8 mouse cellular contexts compared by ENCODE assay signal in genomic region chr10:18835684-18836479, GRCm38 (mm10). TPM values are rescaled to one million over a fixed set of nuclear protein-coding genes. Genes with fewer than 3 reads are reported as not detected.
DNase-seq lines count a peak whose midpoint lies in the region; ATAC-seq and TF ChIP-seq lines count a peak whose summit lies in the region.

No protein-coding gene starts in this region.

- no peak overlapping the region for H3K4me2 ChIP-seq in midbrain, embryonic 13.5 days (replicated peaks)

- no peaks in the 10 kb centered on the region for H3K4me1 ChIP-seq in cerebellum, adult 2 months (ENCODE audit: control insufficient read depth, insufficient read depth, low read length)
- H3K4me1 ChIP-seq in midbrain, embryonic 13.5 days (replicated peaks), result no peaks in the 10 kb centered on the region
- H3K4me1 ChIP-seq in midbrain, embryonic 10.5 days, result no peaks in the 10 kb centered on the region

- H3K4me3 ChIP-seq in cerebellum, adult 2 months (replicated peaks; ENCODE audit: insufficient read depth, low read depth, low read length), result no peak overlapping the region
- H3K4me3 ChIP-seq in midbrain, embryonic 13.5 days (replicated peaks), result no peak overlapping the region
- H3K4me3 ChIP-seq in midbrain, embryonic 10.5 days, result no peak overlapping the region

- TF ChIP-seq POLR2A in cerebellum, adult 2 months (IDR thresholded peaks at IDR 0.05; ENCODE audit: borderline replicate concordance, insufficient read depth, low read length), result no peak

- no peaks in the 10 kb centered on the region for H3K27me3 ChIP-seq in cerebellum, adult 2 months (ENCODE audit: control insufficient read depth, insufficient read depth, low read length)
- no peaks in the 10 kb centered on the region for H3K27me3 ChIP-seq in midbrain, embryonic 13.5 days
- no peaks in the 10 kb centered on the region for H3K27me3 ChIP-seq in midbrain, embryonic 10.5 days (ENCODE audit: low read depth, poor library complexity, severe bottlenecking)

- H3K9me3 ChIP-seq in midbrain, embryonic 13.5 days, result no peaks in the 10 kb centered on the region
- H3K9me3 ChIP-seq in midbrain, embryonic 10.5 days (replicated peaks), result no peaks in the 10 kb centered on the region

- no peak overlapping the region for H3K27ac ChIP-seq in cerebellum, adult 2 months (ENCODE audit: insufficient read depth, low read length)
- H3K27ac ChIP-seq in midbrain, embryonic 13.5 days, result no peak overlapping the region
- no peak overlapping the region for H3K27ac ChIP-seq in midbrain, embryonic 10.5 days (replicated peaks)

- intact Hi-C loops in heart, postnatal 36 days (cut with DNase I), result loop anchor here (1.0 kb wide), 1 partner anchor 68 kb away; no protein-coding TSS in a partner anchor

- 60% methylated on average over 6 of the region's 6 CpGs for WGBS in cerebellum, adult 2 months
- WGBS in midbrain, embryonic 13.5 days, result 46% methylated on average over 5 of the region's 6 CpGs
- whole genome bisulfite sequencing in midbrain, embryonic 10.5 days, result 47% methylated on average over 6 of the region's 6 CpGs

- peak; percentile 60; the same call in 1 of the 2 replicates for ATAC-seq in midbrain, embryonic 13.5 days

- H3K36me3 ChIP-seq in midbrain, embryonic 13.5 days, result no peaks in the 10 kb centered on the region
- H3K36me3 ChIP-seq in midbrain, embryonic 10.5 days, result no peaks in the 10 kb centered on the region

- no peak overlapping the region for H3K9ac ChIP-seq in midbrain, embryonic 13.5 days (replicated peaks)

- peak; percentile 16 to 24 for DNase-seq in cerebellum, adult 2 months
- no peak for DNase-seq in cerebellum, adult 11 months
- DNase-seq in midbrain, embryonic 10.5 days (ENCODE audit: low spot score), result no peak
- DNase-seq in adrenal gland, postnatal 25 days, result peak; percentile 13
- DNase-seq in heart, postnatal 36 days, result peak; percentile 28 to 42
- DNase-seq in lung, postnatal 14 days, result peak; percentile 56
- no peak for DNase-seq in ovary, adult 18-20 months (ENCODE audit: low spot score)

- TF ChIP-seq CTCF in cerebellum, adult 2 months (IDR thresholded peaks at IDR 0.05; ENCODE audit: borderline replicate concordance, insufficient read depth, low read depth, low read length), result peak; percentile 35; the same call in 1 of the 2 replicates

RNA-seq across cellular contexts. Expression of gene Perp, which starts 8.9 kb away (rescaled TPM):
- 5.1 and 7.9 TPM in 2 replicates for polyA plus RNA-seq in cerebellum, adult 2 months (2012; rRNA removed)
- polyA plus RNA-seq in midbrain, embryonic 13.5 days (2015; fragmentation: Nextera tagmentation; extraction: Ambion mirVana), result 1.6 and 2.6 TPM in 2 replicates
- 10.6 TPM in 2 replicates for polyA plus RNA-seq in midbrain, embryonic 10.5 days (2016; fragmentation: Nextera tagmentation; extraction: Ambion mirVana)
- 1.8 and 2.5 TPM in 2 replicates for total RNA-seq in adrenal gland, postnatal 25 days (2021)
- total RNA-seq in heart, postnatal 36 days (2021), result 100 to 1,000 TPM; 108 to 119 TPM

RNA-seq across cellular contexts. Expression of gene Gm4922, which starts 49.3 kb away (rescaled TPM):
- not detected in 2 replicates for polyA plus RNA-seq in cerebellum, adult 2 months (2012; rRNA removed)
- 0.17 and 0.28 TPM in 2 replicates for polyA plus RNA-seq in midbrain, embryonic 13.5 days (2015; fragmentation: Nextera tagmentation; extraction: Ambion mirVana)
- not detected in 2 replicates for polyA plus RNA-seq in midbrain, embryonic 10.5 days (2016; fragmentation: Nextera tagmentation; extraction: Ambion mirVana)
- total RNA-seq in adrenal gland, postnatal 25 days (2021), result not detected in 2 replicates
- total RNA-seq in heart, postnatal 36 days (2021), result not detected

Comparison
In these comparisons a context has a peak if more than half of its experiments do, and no peak if none do; other contexts are left out.
1. DNase-seq: peak in cerebellum, adult 2 months (2 of 2), adrenal gland, postnatal 25 days (single experiment), heart, postnatal 36 days (2 of 2) and lung, postnatal 14 days (single experiment); none in cerebellum, adult 11 months (single experiment), midbrain, embryonic 10.5 days (single experiment) and ovary, adult 18-20 months (single experiment).